Mouse (Mus musculus): ENCODE measurements around the gene Gm11596. TPM values are rescaled to one million over a fixed set of nuclear protein-coding genes. Genes with fewer than 3 reads are reported as not detected.

The Gm11596 gene
- polyA plus RNA-seq (2012; rRNA removed): not detected in 2 replicates

GRCm38 (mm10) chr11:99793367-99793766 lies at the start of gene Gm11596:
Gene Gm11596, minus strand, starts transcription at chr11:99793467.

DNA sequence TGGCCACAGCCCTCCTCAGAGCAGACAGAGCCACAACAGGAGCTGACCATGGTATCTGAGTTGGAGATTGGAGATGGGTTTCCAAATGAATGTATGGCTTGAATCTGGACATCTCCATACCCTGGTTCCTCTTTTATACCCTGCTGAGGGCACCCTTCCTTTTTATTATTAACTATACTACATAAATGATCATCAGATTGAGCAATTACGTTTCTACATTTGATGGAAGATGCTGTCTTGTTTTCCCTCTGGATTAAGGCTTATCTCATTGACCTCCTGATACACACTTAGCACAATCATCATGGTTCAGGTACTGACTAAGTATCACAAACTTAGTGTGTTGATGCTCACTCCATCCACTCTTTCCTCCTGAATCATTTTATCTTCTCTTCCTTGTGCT lies 44.7 kb upstream of the Gm11596 start, which contains the start of gene 2300003K06Rik:
Gene 2300003K06Rik, minus strand, starts transcription at position 101 of the 400 bp plus-strand sequence.

GRCm38 (mm10) chr11:99815566-99815965 lies 22.3 kb upstream of the Gm11596 start, which contains the start of gene Gm11564:
Gene Gm11564, minus strand, starts transcription at chr11:99815666.

DNA sequence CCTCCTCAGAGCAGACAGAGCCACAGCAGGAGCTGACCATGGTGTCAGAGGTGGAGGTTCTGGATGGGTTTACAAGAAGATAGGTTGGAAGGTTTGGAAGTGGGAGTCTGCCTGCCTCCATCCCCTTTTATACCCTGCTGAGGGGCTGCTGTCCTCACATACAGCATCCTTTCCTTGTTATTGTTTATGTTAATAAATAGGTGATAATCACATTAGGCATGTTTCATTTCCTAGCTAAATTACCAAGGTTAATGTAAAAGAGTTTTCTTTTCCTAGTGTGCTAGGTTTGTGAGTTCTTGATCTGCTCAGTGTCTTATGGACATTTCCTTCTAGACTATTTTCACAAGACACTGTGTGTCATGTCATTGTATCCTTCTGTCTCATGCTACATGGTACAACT lies 16.5 kb upstream of the Gm11596 start, which contains the start of gene Krtap4-13:
Gene Krtap4-13, minus strand, starts transcription at position 101 of the 400 bp plus-strand sequence.

DNA sequence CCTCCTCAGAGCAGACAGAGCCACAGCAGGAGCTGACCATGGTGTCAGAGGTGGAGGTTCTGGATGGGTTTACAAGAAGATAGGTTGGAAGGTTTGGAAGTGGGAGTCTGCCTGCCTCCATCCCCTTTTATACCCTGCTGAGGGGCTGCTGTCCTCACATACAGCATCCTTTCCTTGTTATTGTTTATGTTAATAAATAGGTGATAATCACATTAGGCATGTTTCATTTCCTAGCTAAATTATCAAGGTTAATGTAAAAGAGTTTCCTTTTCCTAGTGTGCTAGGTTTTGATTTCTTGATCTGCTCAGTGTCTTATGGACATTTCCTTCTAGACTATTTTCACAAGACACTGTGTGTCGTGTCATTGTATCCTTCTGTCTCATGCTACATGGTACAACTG lies 11.1 kb upstream of the Gm11596 start, which contains the start of gene Gm11554:
Gene Gm11554, minus strand, starts transcription at position 101 of the 400 bp plus-strand sequence.

GRCm38 (mm10) chr11:99798832-99799231 lies 5.6 kb upstream of the Gm11596 start, which contains the start of gene Gm11569:
Gene Gm11569, minus strand, starts transcription at chr11:99798932.

DNA sequence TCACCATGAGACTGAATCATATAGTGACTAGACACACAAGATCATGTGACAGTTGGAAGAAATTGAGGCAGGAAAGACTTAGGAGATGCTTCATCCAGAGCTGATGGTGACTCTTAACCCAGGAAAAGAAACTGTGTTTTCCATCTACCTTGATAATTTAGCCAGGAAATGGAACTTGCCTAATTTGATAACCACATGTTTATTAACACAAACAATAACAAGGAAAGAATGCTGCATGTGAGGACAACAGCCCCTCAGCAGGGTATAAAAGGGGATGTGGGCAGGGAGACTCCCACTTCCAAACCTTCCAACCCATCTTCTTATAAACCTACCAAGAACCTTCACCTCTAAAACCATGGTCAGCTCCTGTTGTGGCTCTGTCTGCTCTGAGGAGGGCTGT lies 8.4 kb downstream of the Gm11596 start, which contains the start of gene Krtap4-9:
Gene Krtap4-9, plus strand, starts transcription at position 301 of the 400 bp plus-strand sequence.

DNA sequence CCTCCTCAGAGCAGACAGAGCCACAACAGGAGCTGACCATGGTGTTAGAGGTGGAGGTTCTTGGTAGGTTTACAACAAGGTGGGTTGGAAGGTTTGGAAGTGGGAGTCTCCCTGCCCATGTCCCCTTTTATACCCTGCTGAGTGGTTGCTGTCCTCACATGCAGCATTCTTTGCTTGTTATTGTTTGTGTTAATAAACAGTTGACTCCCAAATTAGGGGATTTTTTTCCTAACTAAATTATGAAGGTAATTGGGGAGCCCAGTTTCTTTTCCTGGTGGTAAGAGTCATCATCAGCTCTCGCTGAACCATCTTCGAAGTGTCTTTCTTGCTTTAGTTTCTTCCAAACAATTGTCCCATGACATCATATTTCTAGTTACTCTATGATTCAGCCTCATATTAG lies 12.7 kb downstream of the Gm11596 start, which contains the start of gene Krtap4-8:
Gene Krtap4-8, minus strand, starts transcription at position 101 of the 400 bp plus-strand sequence.

GRCm38 (mm10) chr11:99772813-99773212 lies 20.5 kb downstream of the Gm11596 start, which contains the start of gene Gm11595:
Gene Gm11595, minus strand, starts transcription at chr11:99772913.

Other genes starting within 250 kb of the Gm11596 start
- gene Krtap3-3, start 242.6 kb downstream of the Gm11596 start, polyA plus RNA-seq (2012; rRNA removed): not detected in 2 replicates
- gene Krtap3-2, start 236.6 kb downstream of the Gm11596 start, polyA plus RNA-seq (2012; rRNA removed): not detected in 2 replicates
- not detected in 2 replicates for gene Gm11939, start 234.0 kb downstream of the Gm11596 start, polyA plus RNA-seq (2012; rRNA removed)
- gene Krtap3-1, start 226.8 kb downstream of the Gm11596 start, polyA plus RNA-seq (2012; rRNA removed): not detected in 2 replicates
- gene Krtap1-5, start 212.5 kb downstream of the Gm11596 start, polyA plus RNA-seq (2012; rRNA removed): not detected in 2 replicates
- gene Krtap1-4, start 209.8 kb downstream of the Gm11596 start, polyA plus RNA-seq (2012; rRNA removed): not detected in 2 replicates
- not detected in 2 replicates for gene Krtap1-3, start 202.1 kb downstream of the Gm11596 start, polyA plus RNA-seq (2012; rRNA removed)
- gene Krtap9-3, start 195.4 kb downstream of the Gm11596 start, polyA plus RNA-seq (2012; rRNA removed): not detected in 2 replicates
- not detected in 2 replicates for gene Gm11938, start 190.2 kb downstream of the Gm11596 start, polyA plus RNA-seq (2012; rRNA removed)
- not detected in 2 replicates for gene Gm11937, start 183.3 kb downstream of the Gm11596 start, polyA plus RNA-seq (2012; rRNA removed)
- gene Krtap2-4, start 178.6 kb downstream of the Gm11596 start, polyA plus RNA-seq (2012; rRNA removed): not detected in 2 replicates
- gene Gm11562, start 173.0 kb downstream of the Gm11596 start, polyA plus RNA-seq (2012; rRNA removed): not detected in 2 replicates
- gene Krtap4-1, start 165.2 kb downstream of the Gm11596 start, polyA plus RNA-seq (2012; rRNA removed): not detected in 2 replicates
- gene Krtap4-2, start 158.4 kb downstream of the Gm11596 start, polyA plus RNA-seq (2012; rRNA removed): not detected in 2 replicates
- not detected in 2 replicates for gene Krtap4-7, start 149.4 kb downstream of the Gm11596 start, polyA plus RNA-seq (2012; rRNA removed)
- not detected in 2 replicates for gene Gm11555, start 143.2 kb downstream of the Gm11596 start, polyA plus RNA-seq (2012; rRNA removed)
- gene Gm11563, start 134.5 kb downstream of the Gm11596 start, polyA plus RNA-seq (2012; rRNA removed): not detected in 2 replicates
- gene Krtap4-6, start 127.5 kb downstream of the Gm11596 start, polyA plus RNA-seq (2012; rRNA removed): not detected in 2 replicates
- not detected in 2 replicates for gene Gm14190, start 102.7 kb downstream of the Gm11596 start, polyA plus RNA-seq (2012; rRNA removed)
- gene Gm14180, start 59.2 kb downstream of the Gm11596 start, polyA plus RNA-seq (2012; rRNA removed): not detected in 2 replicates
- gene Gm11595, start 20.6 kb downstream of the Gm11596 start, polyA plus RNA-seq (2012; rRNA removed): not detected in 2 replicates
- not detected in 2 replicates for gene Krtap4-8, start 12.8 kb downstream of the Gm11596 start, polyA plus RNA-seq (2012; rRNA removed)
- not detected in 2 replicates for gene Krtap4-9, start 8.3 kb downstream of the Gm11596 start, polyA plus RNA-seq (2012; rRNA removed)
- gene Gm11569, start 5.5 kb upstream of the Gm11596 start, polyA plus RNA-seq (2012; rRNA removed): 0.07 TPM in 1 of 2 replicates, not detected in the other
- not detected in 2 replicates for gene Gm11554, start 11.0 kb upstream of the Gm11596 start, polyA plus RNA-seq (2012; rRNA removed)
- not detected in 2 replicates for gene Krtap4-13, start 16.4 kb upstream of the Gm11596 start, polyA plus RNA-seq (2012; rRNA removed)
- not detected in 2 replicates for gene Gm11564, start 22.2 kb upstream of the Gm11596 start, polyA plus RNA-seq (2012; rRNA removed)
- not detected in 2 replicates for gene 2300003K06Rik, start 44.6 kb upstream of the Gm11596 start, polyA plus RNA-seq (2012; rRNA removed)
- gene Krtap4-16, start 58.1 kb upstream of the Gm11596 start, polyA plus RNA-seq (2012; rRNA removed): not detected in 2 replicates
- gene Gm11568, start 64.5 kb upstream of the Gm11596 start, polyA plus RNA-seq (2012; rRNA removed): not detected in 2 replicates
- not detected in 2 replicates for gene Gm11559, start 71.0 kb upstream of the Gm11596 start, polyA plus RNA-seq (2012; rRNA removed)
- gene Krtap9-1, start 79.9 kb upstream of the Gm11596 start, polyA plus RNA-seq (2012; rRNA removed): not detected in 2 replicates
- gene Gm11567, start 85.7 kb upstream of the Gm11596 start, polyA plus RNA-seq (2012; rRNA removed): not detected in 2 replicates
- gene Krtap31-1, start 114.5 kb upstream of the Gm11596 start, polyA plus RNA-seq (2012; rRNA removed): 0.13 TPM in 1 of 2 replicates, not detected in the other
- gene Gm11565, start 121.3 kb upstream of the Gm11596 start, polyA plus RNA-seq (2012; rRNA removed): not detected in 2 replicates
- not detected in 2 replicates for gene Krtap31-2, start 142.8 kb upstream of the Gm11596 start, polyA plus RNA-seq (2012; rRNA removed)
- gene Krtap9-5, start 155.0 kb upstream of the Gm11596 start, polyA plus RNA-seq (2012; rRNA removed): not detected in 2 replicates
- gene Krtap29-1, start 185.6 kb upstream of the Gm11596 start, polyA plus RNA-seq (2012; rRNA removed): not detected in 2 replicates
- gene Krtap16-1, start 193.1 kb upstream of the Gm11596 start, polyA plus RNA-seq (2012; rRNA removed): not detected in 2 replicates
- gene Krtap17-1, start 200.5 kb upstream of the Gm11596 start, polyA plus RNA-seq (2012; rRNA removed): 0.52 and 0.53 TPM in 2 replicates
- gene Krt33a, start 222.7 kb upstream of the Gm11596 start, polyA plus RNA-seq (2012; rRNA removed): 0.04 TPM in 1 of 2 replicates, not detected in the other
- 0.11 TPM in 1 of 2 replicates, not detected in the other for gene Krt33b, start 236.4 kb upstream of the Gm11596 start, polyA plus RNA-seq (2012; rRNA removed)
- not detected in 2 replicates for gene Krt34, start 248.1 kb upstream of the Gm11596 start, polyA plus RNA-seq (2012; rRNA removed)

Measured in central nervous system, embryonic 18 days (tissue).